ENCODE assay signal across 17 mouse cellular contexts in genomic region chr11:61123886-61124285, GRCm38 (mm10).
"Had no signal": no experiment of that assay in that cellular context is flagged by ENCODE, and none has a peak within 500 bp of the region (broad histone marks: within the 10 kb centered on the region; RNA-seq: fewer than 3 reads in every experiment).

No protein-coding gene starts in this region.

- H3K4me2 ChIP-seq: neural tube, embryonic 12.5 days; neural tube, embryonic 13.5 days; neural tube, embryonic 15.5 days; stomach, embryonic 15.5 days had no signal

- H3K27ac ChIP-seq: neural tube, embryonic 12.5 days; neural tube, embryonic 13.5 days; neural tube, embryonic 15.5 days; stomach, embryonic 15.5 days; stomach, postnatal 0 days had no signal

- H3K9ac ChIP-seq: neural tube, embryonic 12.5 days; neural tube, embryonic 13.5 days; neural tube, embryonic 15.5 days; stomach, embryonic 15.5 days had no signal

- DNase-seq: retina, postnatal 1 day; right cerebral cortex, adult 18-20 months; right cerebral cortex, postnatal 14 days; right cerebral cortex, postnatal 25 days; right cerebral cortex, postnatal 4 days; spleen, adult 18-20 months; thymus, adult 18-20 months; thymus, adult 2 months; thymus, postnatal 14 days; thymus, postnatal 25 days; thymus, postnatal 36 days; thymus, postnatal 4 days had no signal

- H3K36me3 ChIP-seq: neural tube, embryonic 12.5 days; neural tube, embryonic 13.5 days; neural tube, embryonic 15.5 days; stomach, embryonic 15.5 days had no signal

- H3K27me3 ChIP-seq: neural tube, embryonic 12.5 days; neural tube, embryonic 13.5 days; neural tube, embryonic 15.5 days; stomach, embryonic 15.5 days had no signal

- H3K9me3 ChIP-seq: neural tube, embryonic 12.5 days; neural tube, embryonic 13.5 days; neural tube, embryonic 15.5 days; stomach, embryonic 15.5 days had no signal

- H3K4me1 ChIP-seq: neural tube, embryonic 12.5 days; neural tube, embryonic 13.5 days; neural tube, embryonic 15.5 days; stomach, embryonic 15.5 days had no signal

- H3K4me3 ChIP-seq: neural tube, embryonic 12.5 days; neural tube, embryonic 13.5 days; neural tube, embryonic 15.5 days; stomach, embryonic 15.5 days had no signal
